Mouse (Mus musculus) heart, adult 2 months (tissue): ENCODE results near the gene Nrbp1. TPM values are rescaled to one million over a fixed set of nuclear protein-coding genes. Genes with fewer than 3 reads are reported as not detected.
"Not testable (repeated sequence)": the region's sequence is repeated elsewhere in the genome, so short reads cannot be mapped to it uniquely, and the experiment has no call there.

ENCODE experiments used
- DNase-seq, 2 experiments: peaks; one replicate each; pipeline ENCODE4 v3.0.0; 2021
- H3K27ac ChIP-seq: fragments of 200-600 bp; 2 replicates; pipeline ENCODE4 v1.8.1; 2022
- H3K27me3 ChIP-seq: fragments of 200-500 bp; 2 replicates; pipeline ENCODE4 v1.6.1; 2012; ENCODE audit warnings: mild to moderate bottlenecking, low read length, inconsistent platforms, mixed read lengths; ENCODE audit not compliant: control insufficient read depth, insufficient read depth
- H3K36me3 ChIP-seq: fragments of 200-500 bp; 2 replicates; pipeline ENCODE4 v1.6.1; 2012; ENCODE audit warnings: low read length, inconsistent platforms; ENCODE audit not compliant: control insufficient read depth, insufficient read depth
- H3K4me1 ChIP-seq: fragments of 200-500 bp; 2 replicates; pipeline ENCODE4 v1.6.1; 2011; ENCODE audit warnings: low read length; ENCODE audit not compliant: control insufficient read depth, insufficient read depth
- H3K4me3 ChIP-seq: fragments of 200-600 bp; 2 replicates; pipeline ENCODE4 v1.8.1; 2022
- H3K79me2 ChIP-seq: fragments of 200-500 bp; replicated peaks from 2 replicates; pipeline ENCODE4 v1.6.1; 2012; ENCODE audit warnings: mild to moderate bottlenecking, inconsistent platforms, low read length, moderate library complexity, mixed read lengths; ENCODE audit not compliant: control insufficient read depth, insufficient read depth
- H3K9ac ChIP-seq: fragments of 200-500 bp; 2 replicates; pipeline ENCODE4 v1.6.1; 2012; ENCODE audit warnings: low read depth, mild to moderate bottlenecking, control low read depth, inconsistent platforms, low read length, mixed read lengths
- CTCF ChIP-seq: fragments of 200-600 bp; IDR thresholded peaks from 2 replicates; pipeline ENCODE4 v1.8.1; 2022; ENCODE audit warnings: antibody characterized with exemption, mild to moderate bottlenecking, moderate library complexity
- EP300 ChIP-seq: fragments of 200-500 bp; IDR thresholded peaks from 2 replicates; pipeline ENCODE4 v1.6.1; 2011; ENCODE audit warnings: low read depth, low read length, control low read depth; ENCODE audit not compliant: insufficient read depth
- POLR2A ChIP-seq: fragments of 200-500 bp; IDR thresholded peaks from 2 replicates; pipeline ENCODE4 v1.6.1; 2011; ENCODE audit warnings: mild to moderate bottlenecking, low read depth, low read length, control low read depth; ENCODE audit not compliant: insufficient read depth
- WGBS: fragments of 180-500 bp; shearing (Covaris S2); methylation state at CpG from one replicate; pipeline ENCODE4 v1.1.7; 2018; 5-methylcytosine and 5-hydroxymethylcytosine counted together
- intact Hi-C: fragments of 180-260 bp; cut with DNase I; formaldehyde crosslinking; loops from one replicate; pipeline ENCODE4 v1.15.1; 2025
- polyA plus RNA-seq: library from polyadenylated mRNA; depleted of rRNA; stranded (reverse); fragments of >200 nt; gene quantifications from 2 replicates; pipeline ENCODE4 v1.2.3, GENCODE M21; 2012
- total RNA-seq, 2 experiments: library from RNA; stranded (reverse); gene quantifications; 2 replicates each; pipeline ENCODE4 v1.2.3; 2021

Nrbp1 gene
- total and polyA plus RNA-seq, 3 experiments, result 75.9 to 151 (median 80.3) TPM

- no peaks in the 10 kb centered on the region; the same call in 1 of the 2 replicates for H3K79me2 ChIP-seq
- H3K4me1 ChIP-seq, result peaks cover 1% of the 10 kb centered on the region; the same call in 1 of the 2 replicates
- peak within 1 kb of the TSS; percentile 79 for H3K4me3 ChIP-seq
- 0 out of 2 replicates have a peak, but pooled peaks have one; percentile 7 for TF ChIP-seq CTCF
- TF ChIP-seq EP300, result peak; percentile 95
- TF ChIP-seq POLR2A, result peak; percentile 95
- intact Hi-C loops, result loop anchor here (2.0 to 10.0 kb wide), 3 partner anchors 19 to 253 kb away; partner anchors contain the start of genes Gtf3c2, Ppm1g and Zfp512
- no peaks in the 10 kb centered on the region for H3K27me3 ChIP-seq
- H3K9ac ChIP-seq, result peak within 1 kb of the TSS; percentile 73
- H3K36me3 ChIP-seq, result no peaks in the 10 kb centered on the region
- H3K27ac ChIP-seq, result peak within 1 kb of the TSS; percentile 88
- DNase-seq, result peak; percentile 94 to 97
- under 1% methylated on average over 53 of the region's 53 CpGs for WGBS
Observed at GRCm38 (mm10) chr5:31201742-31202590, 38.7 kb upstream of the Nrbp1 start, which contains the start of gene Zfp513. TSS of gene Zfp513 (minus strand) at chr5:31202303.

DNA sequence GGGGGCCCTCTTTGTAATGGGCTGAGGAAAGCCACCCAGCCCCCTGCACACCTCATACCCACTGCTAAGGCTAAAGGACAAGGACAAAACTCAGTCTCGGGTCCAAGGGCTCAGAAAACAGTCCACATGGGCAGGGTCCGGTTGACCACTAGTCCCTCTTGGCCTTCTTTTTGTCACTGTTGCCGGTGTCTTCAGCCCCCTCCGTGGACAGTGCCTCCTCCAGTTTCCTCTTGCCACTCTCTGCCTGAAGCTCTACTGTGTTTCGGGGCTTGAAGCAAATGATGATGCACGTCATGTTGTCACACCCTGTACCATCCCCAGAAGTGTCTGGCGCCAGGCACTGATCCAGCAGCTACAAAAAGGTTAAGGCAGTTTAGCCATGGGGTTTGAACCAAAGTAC lies 37.7 kb upstream of the Nrbp1 start:
- intact Hi-C loops, result loop anchor here (2.0 to 10.0 kb wide), 3 partner anchors 18 to 252 kb away; partner anchors contain the start of genes Gtf3c2, Ppm1g and Zfp512
- Histone ChIP-seq H3K27ac (peak overlapping the region; percentile 88; the same call in 1 of the 2 replicates), H3K36me3 (no peaks in the 10 kb centered on the region)

DNA sequence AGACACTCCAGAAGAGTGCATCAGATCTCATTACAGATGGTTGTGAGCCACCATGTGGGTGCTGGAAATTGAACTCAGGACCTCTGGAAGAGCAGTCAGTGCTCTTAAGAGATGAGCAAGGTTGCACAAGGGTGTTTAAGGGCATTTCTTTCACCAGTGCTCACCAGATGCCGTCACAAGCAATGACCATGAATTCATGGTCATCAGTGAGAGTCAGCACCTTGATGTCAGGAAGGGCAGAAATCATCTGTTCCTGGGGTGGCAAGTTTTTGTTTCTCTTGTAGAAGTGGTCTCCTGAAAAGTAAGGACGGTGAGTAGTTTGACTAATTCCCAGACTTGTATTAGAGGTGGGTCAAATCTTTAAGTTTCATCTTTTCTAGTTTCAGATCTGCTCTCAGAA lies 36.8 kb upstream of the Nrbp1 start:
- Histone ChIP-seq H3K27me3 (no peaks in the 10 kb centered on the region), H3K36me3 (no peaks in the 10 kb centered on the region), H3K4me1 (peaks cover 1% of the 10 kb centered on the region; the same call in 1 of the 2 replicates), H3K4me3 (no peak overlapping the region), H3K9ac (no peak overlapping the region), H3K79me2 (no peaks in the 10 kb centered on the region; the same call in 1 of the 2 replicates), H3K27ac (no peak overlapping the region)
- no peak for TF ChIP-seq CTCF
- no peak for TF ChIP-seq EP300
- TF ChIP-seq POLR2A, result no peak
- intact Hi-C loops, result loop anchor here (2.0 to 10.0 kb wide), 3 partner anchors 17 to 251 kb away; partner anchors contain the start of genes Gtf3c2, Ppm1g and Zfp512
- no peak for DNase-seq
- 93% methylated on average over 2 of the region's 2 CpGs for WGBS

More for the DNA sequence above, 37.7 kb upstream of the Nrbp1 start:
- Histone ChIP-seq H3K4me3 (no peak overlapping the region; the same call in 1 of the 2 replicates), H3K9ac (no peak overlapping the region), H3K4me1 (peaks cover 1% of the 10 kb centered on the region; the same call in 1 of the 2 replicates), H3K79me2 (no peaks in the 10 kb centered on the region; the same call in 1 of the 2 replicates), H3K27me3 (no peaks in the 10 kb centered on the region)
- WGBS, result 92% methylated on average over 7 of the region's 7 CpGs
- DNase-seq, result no peak
- no peak for TF ChIP-seq POLR2A
- TF ChIP-seq CTCF, result no peak
- TF ChIP-seq EP300, result no peak

GRCm38 (mm10) chr5:31204421-31204820 lies 36.2 kb upstream of the Nrbp1 start:
- H3K79me2 ChIP-seq, result no peaks in the 10 kb centered on the region; the same call in 1 of the 2 replicates
- WGBS, result 90% methylated on average over 6 of the region's 6 CpGs
- H3K27ac ChIP-seq, result no peak overlapping the region

DNA sequence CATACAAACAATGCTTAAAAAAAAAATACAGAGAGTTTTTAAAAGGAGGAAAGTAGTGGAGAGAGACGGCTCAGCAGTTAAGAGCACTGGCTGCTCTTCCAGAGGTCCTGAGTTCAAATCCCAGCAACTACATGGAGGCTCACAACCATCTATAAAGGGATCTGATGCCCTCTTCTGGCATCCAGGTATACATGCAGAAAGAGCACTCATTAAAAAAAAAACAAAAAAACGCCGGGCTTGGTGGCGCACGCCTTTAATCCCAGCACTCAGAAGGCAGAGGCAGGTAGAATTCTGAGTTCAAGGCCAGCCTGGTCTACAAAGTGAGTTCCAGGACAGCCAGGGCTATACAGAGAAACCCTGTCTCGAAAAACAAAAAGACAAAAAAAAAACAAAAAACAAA lies 24.1 kb upstream of the Nrbp1 start:
- H3K9ac ChIP-seq, H3K27me3 ChIP-seq, H3K27ac ChIP-seq, H3K79me2 ChIP-seq, H3K4me1 ChIP-seq, H3K36me3 ChIP-seq, DNase-seq, intact Hi-C loops, H3K4me3 ChIP-seq: not testable (repeated sequence)
- 83% methylated on average over 6 of the region's 6 CpGs for WGBS

More at GRCm38 (mm10) chr5:31204421-31204820, 36.2 kb upstream of the Nrbp1 start:
- no peak for DNase-seq
- intact Hi-C loops, result loop anchor here (10.0 kb wide), 1 partner anchor 250 kb away; the partner anchor contains the start of gene Zfp512
- H3K9ac ChIP-seq, result no peak overlapping the region
- no peaks in the 10 kb centered on the region for H3K27me3 ChIP-seq
- no peak for TF ChIP-seq CTCF
- TF ChIP-seq POLR2A, result no peak
- TF ChIP-seq EP300, result no peak
- H3K4me1 ChIP-seq, result peaks cover 1% of the 10 kb centered on the region; the same call in 1 of the 2 replicates
- no peaks in the 10 kb centered on the region for H3K36me3 ChIP-seq
- no peak overlapping the region for H3K4me3 ChIP-seq

DNA sequence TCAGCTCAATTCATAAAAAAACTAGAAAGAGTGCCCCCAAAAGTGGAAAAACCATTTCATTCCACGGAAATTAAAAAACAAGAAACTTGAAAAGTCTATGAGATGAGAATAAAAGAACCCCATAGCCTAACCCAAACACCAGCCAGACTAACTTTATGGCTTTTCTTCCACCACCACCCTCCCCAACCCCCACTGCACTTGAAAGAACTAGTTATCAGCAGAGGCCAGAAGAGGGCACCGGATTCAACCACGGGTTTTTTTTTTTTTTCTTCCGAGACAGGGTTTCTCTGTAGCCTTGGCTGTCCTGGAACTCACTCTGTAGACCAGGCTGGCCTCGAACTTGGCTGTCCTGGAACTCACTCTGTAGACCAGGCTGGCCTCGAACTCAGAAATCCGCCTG lies 22.4 kb upstream of the Nrbp1 start:
- 44% methylated on average over 7 of the region's 7 CpGs for WGBS
- no peak for TF ChIP-seq CTCF
- no peak for TF ChIP-seq POLR2A
- TF ChIP-seq EP300, result no peak
- peaks cover 7% of the 10 kb centered on the region for H3K36me3 ChIP-seq
- H3K9ac ChIP-seq, result no peak overlapping the region
- DNase-seq, result no peak
- peaks cover 6% of the 10 kb centered on the region for H3K4me1 ChIP-seq
- no peak overlapping the region for H3K4me3 ChIP-seq
- intact Hi-C loops, result no loop called here
- H3K27ac ChIP-seq, result no peak overlapping the region
- peaks cover 5% of the 10 kb centered on the region for H3K79me2 ChIP-seq
- no peaks in the 10 kb centered on the region for H3K27me3 ChIP-seq
